Mouse (Mus musculus) lung, embryonic 16.5 days (tissue): ENCODE data around the gene Spg7. TPM values are rescaled to one million over a fixed set of nuclear protein-coding genes. Genes with fewer than 3 reads are reported as not detected.
"Not testable (repeated sequence)": the region's sequence is repeated elsewhere in the genome, so short reads cannot be mapped to it uniquely, and the experiment has no call there.

Source experiments
- ATAC-seq: fragments of 200-750 bp; cut with Nextera tagmentation; 2 replicates; pipeline ENCODE4 v1.8.0; 2017; ENCODE audit warnings: low read depth, mild to moderate bottlenecking, moderate library complexity
- H3K27ac ChIP-seq: fragments of 300-500 bp; sonication (generic); 2 replicates; pipeline ENCODE4 v1.5.1; 2014; ENCODE audit warnings: mild to moderate bottlenecking, control low read depth, low read length
- H3K27me3 ChIP-seq: fragments of 300-500 bp; sonication (generic); 2 replicates; pipeline ENCODE4 v1.6.1; 2014; ENCODE audit warnings: low read depth, low read length, mixed read lengths; ENCODE audit not compliant: control insufficient read depth, insufficient read depth
- H3K36me3 ChIP-seq: fragments of 300-500 bp; sonication (generic); 2 replicates; pipeline ENCODE4 v1.6.1; 2014; ENCODE audit warnings: low read length; ENCODE audit not compliant: control insufficient read depth, insufficient read depth
- H3K4me1 ChIP-seq: fragments of 300-500 bp; sonication (generic); replicated peaks from 2 replicates; pipeline ENCODE4 v1.6.1; 2014; ENCODE audit warnings: low read length, mixed read lengths; ENCODE audit not compliant: control insufficient read depth, insufficient read depth
- H3K4me2 ChIP-seq: fragments of 300-500 bp; sonication (generic); 2 replicates; pipeline ENCODE4 v1.6.1; 2014; ENCODE audit warnings: low read depth, low read length, control low read depth
- H3K4me3 ChIP-seq: fragments of 300-500 bp; sonication (generic); 2 replicates; pipeline ENCODE4 v1.5.1; 2014; ENCODE audit warnings: mild to moderate bottlenecking, low read length, control low read depth
- H3K9ac ChIP-seq: fragments of 300-500 bp; sonication (generic); 2 replicates; pipeline ENCODE4 v1.6.1; 2014; ENCODE audit warnings: low read length, control low read depth
- H3K9me3 ChIP-seq: fragments of 300-500 bp; sonication (generic); 2 replicates; pipeline ENCODE4 v1.6.1; 2016; ENCODE audit warnings: low read length; ENCODE audit not compliant: control insufficient read depth
- WGBS: fragments of 180-500 bp; shearing (Covaris S2); extraction: QIAGEN DNeasy Blood & Tissue Kit; methylation state at CpG from one replicate; pipeline ENCODE4 v1.1.7; 2014; 5-methylcytosine and 5-hydroxymethylcytosine counted together
- polyA plus RNA-seq: library from polyadenylated mRNA; unstranded; fragments of >200 nt; fragmentation: Nextera tagmentation; extraction: Ambion mirVana; gene quantifications from 2 replicates; pipeline ENCODE4 v1.2.1, GENCODE M21; 2015

Gene Spg7
- polyA plus RNA-seq, 1 experiment from 2014 or later: 43.7 TPM

DNA sequence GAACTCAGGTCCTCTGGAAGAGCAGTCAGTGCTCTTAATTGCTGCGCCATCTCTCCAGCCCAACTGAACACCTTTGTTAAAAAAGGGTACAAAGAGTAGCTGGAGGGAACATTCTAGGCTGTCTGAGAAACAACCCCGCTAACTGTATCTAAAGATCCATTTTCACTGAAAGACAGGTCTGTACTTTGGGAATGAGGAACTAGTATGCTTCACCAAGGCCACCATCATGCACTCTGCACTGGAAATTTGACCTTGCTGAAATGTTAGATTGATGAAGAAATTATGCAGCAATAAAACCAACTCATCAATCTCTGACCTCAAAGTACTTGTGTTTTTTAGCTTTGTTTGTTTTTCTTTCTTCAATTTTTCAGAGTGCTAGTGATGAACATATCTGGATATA lies 38.5 kb upstream of the Spg7 start:
- no peaks in the 10 kb centered on the region for H3K9me3 ChIP-seq
- no peak overlapping the region for H3K27ac ChIP-seq
- ATAC-seq: no peak
- H3K4me1 ChIP-seq: peaks cover 9% of the 10 kb centered on the region
- no peaks in the 10 kb centered on the region for H3K27me3 ChIP-seq
- H3K9ac ChIP-seq: no peak overlapping the region
- WGBS: 93% methylated on average over 2 of the region's 2 CpGs
- H3K4me3 ChIP-seq: no peak overlapping the region
- no peak overlapping the region for H3K4me2 ChIP-seq
- H3K36me3 ChIP-seq: no peaks in the 10 kb centered on the region

DNA sequence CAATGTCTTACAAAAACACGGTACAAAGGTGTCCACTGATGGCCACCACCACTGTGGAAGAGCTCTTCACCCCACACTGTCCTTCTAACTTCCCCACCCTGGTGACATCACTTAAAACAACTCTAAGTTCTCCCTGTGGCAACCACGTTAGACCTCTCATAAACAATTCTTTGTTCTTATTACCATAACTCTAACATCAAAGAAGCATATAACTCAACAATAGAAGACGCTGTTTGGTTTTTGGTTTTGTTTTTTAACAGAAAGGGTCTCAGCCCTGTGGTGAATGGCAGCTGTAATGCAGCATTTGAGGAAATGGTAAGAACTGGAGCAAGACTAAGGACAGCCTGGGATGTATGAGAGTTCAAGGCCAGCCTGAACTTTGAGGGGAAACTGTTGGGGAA lies 36.8 kb upstream of the Spg7 start:
- H3K36me3 ChIP-seq: no peaks in the 10 kb centered on the region
- no peak for ATAC-seq
- WGBS: 68% methylated on average over 3 of the region's 3 CpGs

DNA sequence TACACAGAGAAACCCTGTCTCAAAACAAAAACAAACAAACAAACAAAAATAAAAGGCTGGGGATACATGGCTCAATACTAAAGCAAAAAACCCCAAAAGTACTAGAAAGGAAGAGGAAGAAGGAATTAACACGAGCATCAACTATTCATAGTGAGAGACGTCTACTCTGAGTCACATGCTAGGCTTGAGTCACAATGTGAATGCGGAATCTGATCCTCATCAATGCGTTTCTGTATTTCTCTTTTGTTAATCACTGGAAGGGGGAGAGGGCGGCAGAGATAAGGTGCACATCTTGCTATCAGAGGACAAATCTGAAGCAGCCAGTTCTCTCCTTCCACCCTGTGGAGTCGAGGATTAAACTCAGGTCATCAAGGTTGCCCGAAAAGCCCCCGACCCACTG lies 35.0 kb upstream of the Spg7 start:
- ATAC-seq: no peak
- no peaks in the 10 kb centered on the region for H3K27me3 ChIP-seq
- H3K9ac ChIP-seq: no peak overlapping the region
- peaks cover 3% of the 10 kb centered on the region; the same call in 1 of the 2 replicates for H3K4me1 ChIP-seq
- 90% methylated on average over 8 of the region's 8 CpGs for WGBS
- H3K9me3 ChIP-seq: no peaks in the 10 kb centered on the region
- H3K4me2 ChIP-seq: no peak overlapping the region
- no peaks in the 10 kb centered on the region for H3K36me3 ChIP-seq
- H3K4me3 ChIP-seq: no peak overlapping the region
- no peak overlapping the region for H3K27ac ChIP-seq

More for the DNA sequence above, 36.8 kb upstream of the Spg7 start:
- Histone ChIP-seq H3K4me3 (no peak overlapping the region), H3K27me3 (no peaks in the 10 kb centered on the region), H3K9me3 (no peaks in the 10 kb centered on the region), H3K4me2 (no peak overlapping the region), H3K27ac (no peak overlapping the region), H3K9ac (no peak overlapping the region), H3K4me1 (peaks cover 9% of the 10 kb centered on the region)

DNA sequence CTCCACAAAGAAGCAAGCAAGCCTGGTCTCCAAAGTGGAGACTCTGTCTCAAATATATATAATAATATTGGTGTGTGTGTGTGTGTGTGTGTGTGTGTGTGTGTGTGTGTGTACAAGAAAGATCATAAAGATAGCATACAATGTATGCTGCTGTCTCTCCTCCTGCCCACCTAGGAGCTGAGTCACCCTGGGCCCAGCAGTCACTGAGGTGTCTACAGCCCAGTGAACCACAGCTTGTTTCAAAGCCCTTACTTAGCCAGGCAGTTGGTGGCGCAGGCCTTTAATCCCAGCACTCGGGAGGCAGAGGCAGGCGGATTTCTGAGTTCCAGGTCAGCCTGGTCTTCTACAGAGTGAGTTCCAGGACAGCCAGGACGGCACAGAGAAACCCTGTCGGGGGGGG lies 32.7 kb upstream of the Spg7 start:
- not testable (repeated sequence) for H3K4me3 ChIP-seq, ATAC-seq, H3K27ac ChIP-seq, H3K9me3 ChIP-seq, H3K4me2 ChIP-seq, H3K36me3 ChIP-seq, H3K4me1 ChIP-seq, H3K9ac ChIP-seq, H3K27me3 ChIP-seq
- 81% methylated on average over 4 of the region's 5 CpGs for WGBS

DNA sequence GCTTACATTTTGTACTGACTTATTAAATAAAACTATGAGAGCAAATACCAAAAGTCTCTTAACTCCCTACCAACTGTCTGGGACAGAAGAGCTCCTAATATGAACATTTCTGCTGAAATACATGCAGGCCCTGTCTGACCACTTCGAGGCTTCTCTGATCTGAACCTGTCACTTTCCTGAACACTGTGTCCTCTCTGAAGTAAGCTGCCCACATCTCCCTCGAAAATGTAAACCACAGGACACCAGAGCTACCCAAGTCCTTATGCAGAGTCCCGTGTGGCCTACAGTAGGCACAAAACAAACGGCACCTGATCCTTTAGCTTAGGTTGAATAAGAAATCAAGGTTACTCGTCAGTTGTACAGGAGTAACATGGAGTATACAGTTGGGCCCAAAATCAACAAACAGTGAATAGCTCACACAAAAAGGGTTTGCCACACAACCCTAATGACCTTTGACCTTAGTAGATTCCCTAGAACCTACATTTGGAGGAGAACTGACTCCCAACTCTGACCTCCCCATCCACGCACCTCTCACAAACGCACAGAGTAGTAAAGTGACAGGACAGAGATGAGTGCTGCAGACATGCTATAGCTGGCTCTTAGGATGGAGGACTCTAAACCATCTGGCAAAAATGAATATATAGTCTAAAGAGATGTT lies 31.3 kb upstream of the Spg7 start:
- H3K9me3 ChIP-seq: no peaks in the 10 kb centered on the region
- no peak for ATAC-seq
- no peak overlapping the region for H3K27ac ChIP-seq
- no peak overlapping the region for H3K9ac ChIP-seq
- no peaks in the 10 kb centered on the region for H3K27me3 ChIP-seq
- no peak overlapping the region for H3K4me3 ChIP-seq
- 66% methylated on average over 7 of the region's 7 CpGs for WGBS
- H3K4me2 ChIP-seq: no peak overlapping the region
- H3K4me1 ChIP-seq: peaks cover 9% of the 10 kb centered on the region; the same call in 1 of the 2 replicates
- no peaks in the 10 kb centered on the region for H3K36me3 ChIP-seq

DNA sequence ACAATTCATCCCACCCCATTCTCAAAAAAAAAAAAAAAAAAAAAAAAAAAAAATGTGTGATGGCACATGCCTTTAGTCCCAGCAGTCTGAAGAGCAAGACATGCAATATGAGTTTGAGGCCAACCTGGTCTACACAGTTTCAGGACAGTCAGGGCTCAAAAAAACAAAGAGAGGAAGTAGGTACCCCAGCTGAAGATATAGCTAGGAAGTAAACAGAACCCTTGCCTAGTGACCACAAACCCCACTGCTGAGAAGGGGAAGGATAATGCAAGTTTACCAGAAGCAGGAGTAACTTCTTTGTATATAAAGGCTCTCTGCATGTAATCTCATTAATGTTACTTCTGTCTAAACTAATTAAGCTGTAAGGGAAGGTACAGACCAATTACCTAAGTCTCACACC lies 30.0 kb upstream of the Spg7 start:
- H3K36me3 ChIP-seq: no peaks in the 10 kb centered on the region
- no peaks in the 10 kb centered on the region for H3K9me3 ChIP-seq
- peaks cover 19% of the 10 kb centered on the region; the same call in 1 of the 2 replicates for H3K4me1 ChIP-seq
- H3K4me3 ChIP-seq: no peak overlapping the region
- no peak overlapping the region for H3K27ac ChIP-seq
- H3K4me2 ChIP-seq: no peak overlapping the region
- no peaks in the 10 kb centered on the region for H3K27me3 ChIP-seq
- no peak overlapping the region for H3K9ac ChIP-seq
- ATAC-seq: peak; percentile 31; the same call in 1 of the 2 replicates

DNA sequence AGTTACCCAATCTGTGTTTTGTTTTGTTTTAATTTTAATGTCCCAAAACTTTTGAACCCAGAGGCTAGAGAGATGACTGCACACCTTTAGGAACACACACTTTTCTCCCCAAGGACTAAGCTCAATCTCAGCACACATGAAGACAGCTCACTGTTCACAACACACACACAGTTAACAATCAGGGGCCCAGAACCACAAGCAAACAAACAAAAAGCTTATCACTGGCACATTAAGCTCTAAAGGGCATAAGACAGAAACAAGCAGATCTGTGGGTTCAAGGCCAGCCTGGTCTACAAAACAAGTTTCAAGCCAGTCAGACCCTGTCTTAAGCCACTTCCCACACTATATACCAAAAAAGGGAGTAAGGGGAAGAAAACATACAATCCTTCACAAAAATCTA lies 29.3 kb upstream of the Spg7 start:
- no peak for ATAC-seq
- Histone ChIP-seq H3K27ac (no peak overlapping the region), H3K9ac (no peak overlapping the region), H3K4me1 (peaks cover 20% of the 10 kb centered on the region; the same call in 1 of the 2 replicates), H3K36me3 (no peaks in the 10 kb centered on the region), H3K27me3 (no peaks in the 10 kb centered on the region), H3K4me2 (no peak overlapping the region), H3K4me3 (no peak overlapping the region), H3K9me3 (no peaks in the 10 kb centered on the region)

DNA sequence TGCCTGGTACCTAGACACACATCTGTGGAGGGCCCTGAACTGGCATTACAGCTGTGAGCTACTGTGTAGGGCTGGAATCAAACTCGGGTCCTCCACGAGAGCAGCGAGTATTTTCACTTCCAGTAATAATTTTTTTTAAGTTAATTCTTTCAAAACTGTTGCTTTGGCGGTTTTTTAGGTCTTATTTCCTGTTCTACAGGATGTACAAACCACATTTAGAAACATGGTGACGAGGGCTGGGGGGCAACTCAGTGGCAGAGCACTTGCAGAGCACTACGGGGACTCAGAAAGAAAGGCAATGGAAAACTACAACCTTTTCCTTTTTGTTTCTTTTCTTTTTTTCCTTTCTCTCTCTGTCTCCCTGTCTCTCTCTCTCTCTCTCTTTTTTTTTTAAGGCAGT lies 28.6 kb upstream of the Spg7 start:
- Histone ChIP-seq H3K4me2 (no peak overlapping the region), H3K36me3 (no peaks in the 10 kb centered on the region), H3K27me3 (no peaks in the 10 kb centered on the region), H3K4me3 (no peak overlapping the region), H3K9me3 (no peaks in the 10 kb centered on the region), H3K9ac (no peak overlapping the region), H3K4me1 (peaks cover 23% of the 10 kb centered on the region; the same call in 1 of the 2 replicates), H3K27ac (no peak overlapping the region)
- no peak for ATAC-seq
- 69% methylated on average over 6 of the region's 6 CpGs for WGBS

DNA sequence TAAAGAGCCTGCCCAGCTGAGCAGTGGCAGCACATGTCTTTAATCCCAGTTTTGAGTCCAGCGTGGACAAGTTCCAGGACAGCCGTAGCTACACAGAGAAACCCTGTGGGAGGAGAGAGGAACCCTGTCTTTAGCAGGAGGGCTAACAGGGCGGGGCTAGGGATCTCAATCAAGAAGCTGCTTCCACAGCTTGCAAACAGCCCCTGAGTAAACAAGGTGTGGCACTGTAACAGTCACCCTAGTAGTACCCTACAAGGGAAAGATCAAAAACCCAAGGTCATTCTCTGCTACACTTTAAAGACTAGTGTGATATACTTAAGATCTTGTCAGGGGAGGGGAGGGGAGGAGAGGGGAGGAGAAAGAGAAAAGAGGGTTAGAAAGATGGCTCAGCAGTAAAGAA lies 25.8 kb upstream of the Spg7 start:
- no peak overlapping the region for H3K9ac ChIP-seq

DNA sequence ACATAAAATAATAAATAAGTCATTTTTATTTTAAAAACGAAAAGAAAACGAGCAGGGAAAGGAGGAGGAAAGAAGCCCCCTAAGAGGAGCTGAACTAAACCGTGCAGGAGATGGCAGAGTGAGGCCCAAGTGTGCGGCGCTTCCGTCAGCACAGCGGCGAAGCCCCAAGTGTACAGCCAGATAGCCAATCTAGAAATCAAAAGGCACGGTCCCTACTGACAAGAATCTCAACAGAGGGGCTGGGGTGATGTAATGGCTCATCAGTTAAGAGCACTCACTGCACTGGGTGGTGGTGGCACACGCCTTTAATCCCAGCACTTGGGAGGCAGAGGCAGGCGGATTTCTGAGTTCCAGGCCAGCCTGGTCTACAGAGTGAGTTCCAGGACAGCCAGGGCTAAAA lies 25.3 kb upstream of the Spg7 start:
- ATAC-seq: no peak
- no peak overlapping the region for H3K9ac ChIP-seq
- H3K27me3 ChIP-seq: no peaks in the 10 kb centered on the region
- 81% methylated on average over 11 of the region's 11 CpGs for WGBS
- H3K4me3 ChIP-seq: no peak overlapping the region
- no peak overlapping the region for H3K27ac ChIP-seq
- no peak overlapping the region for H3K4me2 ChIP-seq
- H3K4me1 ChIP-seq: peaks cover 36% of the 10 kb centered on the region
- no peaks in the 10 kb centered on the region for H3K36me3 ChIP-seq
- H3K9me3 ChIP-seq: no peaks in the 10 kb centered on the region

More for the DNA sequence above, 25.8 kb upstream of the Spg7 start:
- no peaks in the 10 kb centered on the region for H3K36me3 ChIP-seq
- peaks cover 36% of the 10 kb centered on the region for H3K4me1 ChIP-seq
- 48% methylated on average over 3 of the region's 3 CpGs for WGBS
- H3K27ac ChIP-seq: no peak overlapping the region
- no peak overlapping the region for H3K4me3 ChIP-seq
- no peaks in the 10 kb centered on the region for H3K27me3 ChIP-seq
- no peak overlapping the region for H3K4me2 ChIP-seq
- no peaks in the 10 kb centered on the region for H3K9me3 ChIP-seq
- no peak for ATAC-seq
